Mouse (Mus musculus) megakaryocyte, embryonic 14.5 days (primary cell): ENCODE data around the gene Cryz. TPM values are rescaled to one million over a fixed set of nuclear protein-coding genes. Genes with fewer than 3 reads are reported as not detected.

Source experiments
- H3K27me3 ChIP-seq: replicated peaks from 2 replicates; pipeline ENCODE3; 2012; ENCODE audit warnings: inconsistent platforms
- H3K36me3 ChIP-seq: replicated peaks from 2 replicates; pipeline ENCODE3; 2012; ENCODE audit warnings: low read length, inconsistent platforms, mixed read lengths
- H3K4me1 ChIP-seq: 2 replicates; pipeline ENCODE4 v1.6.1; 2012; ENCODE audit warnings: inconsistent platforms
- H3K4me3 ChIP-seq: replicated peaks from 2 replicates; pipeline ENCODE3; 2012; ENCODE audit warnings: moderate library complexity, mild to moderate bottlenecking, inconsistent platforms
- H3K9me3 ChIP-seq: 2 replicates; pipeline ENCODE4 v1.6.1; 2012; ENCODE audit warnings: inconsistent platforms
- FLI1 ChIP-seq: IDR thresholded peaks from 2 replicates; pipeline ENCODE4 v1.6.1; 2012; ENCODE audit warnings: low read length, inconsistent platforms, mixed read lengths
- GATA1 ChIP-seq: IDR thresholded peaks from 3 replicates; pipeline ENCODE4 v1.6.1; 2012; ENCODE audit warnings: mixed read lengths, low read length, inconsistent platforms, borderline replicate concordance
- polyA plus RNA-seq: library from polyadenylated mRNA; stranded (reverse); fragments of >175 nt; gene quantifications from 2 replicates; pipeline ENCODE4 v1.2.3, GENCODE M21; 2012; ENCODE audit warnings: low replicate concordance; ENCODE audit not compliant: insufficient read depth

The Cryz gene
- polyA plus RNA-seq: 1.9 and 5.4 TPM in 2 replicates

- TF ChIP-seq GATA1 (no peak), FLI1 (no peak)
- H3K9me3 ChIP-seq: no peaks in the 10 kb centered on the region
- peaks cover 28% of the 10 kb centered on the region for H3K36me3 ChIP-seq
- peaks cover 30% of the 10 kb centered on the region for H3K4me1 ChIP-seq
- peak within 1 kb of the TSS; percentile 99 for H3K4me3 ChIP-seq
- H3K27me3 ChIP-seq: no peaks in the 10 kb centered on the region
These were observed at the start of gene Cryz for GRCm38 (mm10) chr3:154596488-154596933. Gene Cryz (plus strand): TSS chr3:154596711.

GRCm38 (mm10) chr3:154547549-154548426 lies 48.7 kb upstream of the Cryz start:
- no peak for TF ChIP-seq GATA1
- no peak for TF ChIP-seq FLI1
- Histone ChIP-seq H3K27me3 (peaks cover 6% of the 10 kb centered on the region), H3K4me3 (peak overlapping the region; percentile 12), H3K36me3 (no peaks in the 10 kb centered on the region), H3K4me1 (no peaks in the 10 kb centered on the region), H3K9me3 (peaks cover 3% of the 10 kb centered on the region; the same call in 1 of the 2 replicates)

GRCm38 (mm10) chr3:154548868-154549301 lies 47.6 kb upstream of the Cryz start:
- TF ChIP-seq FLI1: no peak
- no peak for TF ChIP-seq GATA1
- Histone ChIP-seq H3K9me3 (peaks cover 3% of the 10 kb centered on the region; the same call in 1 of the 2 replicates), H3K4me3 (no peak overlapping the region), H3K27me3 (peaks cover 6% of the 10 kb centered on the region), H3K4me1 (no peaks in the 10 kb centered on the region), H3K36me3 (no peaks in the 10 kb centered on the region)

GRCm38 (mm10) chr3:154550326-154551034 lies 46.0 kb upstream of the Cryz start:
- H3K9me3 ChIP-seq: 0 out of 2 replicates have a peak, but pooled peaks cover 3% of the 10 kb centered on the region
- H3K36me3 ChIP-seq: no peaks in the 10 kb centered on the region
- H3K4me3 ChIP-seq: no peak overlapping the region
- H3K4me1 ChIP-seq: no peaks in the 10 kb centered on the region
- peaks cover 6% of the 10 kb centered on the region for H3K27me3 ChIP-seq
- no peak for TF ChIP-seq GATA1
- TF ChIP-seq FLI1: no peak

GRCm38 (mm10) chr3:154551035-154551411 lies 45.5 kb upstream of the Cryz start:
- no peaks in the 10 kb centered on the region for H3K36me3 ChIP-seq
- H3K4me3 ChIP-seq: no peak overlapping the region
- 0 out of 2 replicates have a peak, but pooled peaks cover 3% of the 10 kb centered on the region for H3K9me3 ChIP-seq
- peaks cover 6% of the 10 kb centered on the region for H3K27me3 ChIP-seq
- H3K4me1 ChIP-seq: no peaks in the 10 kb centered on the region
- TF ChIP-seq GATA1 (no peak), FLI1 (no peak)

- TF ChIP-seq GATA1 (no peak), FLI1 (no peak)
- Histone ChIP-seq H3K4me3 (no peak overlapping the region), H3K27me3 (peaks cover 4% of the 10 kb centered on the region), H3K9me3 (peaks cover 11% of the 10 kb centered on the region; the same call in 1 of the 2 replicates), H3K36me3 (no peaks in the 10 kb centered on the region), H3K4me1 (no peaks in the 10 kb centered on the region)
These were observed 34.3 kb upstream of the Cryz start for GRCm38 (mm10) chr3:154562192-154562591.

GRCm38 (mm10) chr3:154565437-154565836 lies 31.1 kb upstream of the Cryz start:
- peaks cover 4% of the 10 kb centered on the region; the same call in 1 of the 2 replicates for H3K9me3 ChIP-seq
- H3K4me3 ChIP-seq: no peak overlapping the region
- no peaks in the 10 kb centered on the region for H3K36me3 ChIP-seq
- no peaks in the 10 kb centered on the region for H3K4me1 ChIP-seq
- TF ChIP-seq GATA1: no peak
- no peak for TF ChIP-seq FLI1
- H3K27me3 ChIP-seq: peaks cover 6% of the 10 kb centered on the region

- Histone ChIP-seq H3K36me3 (no peaks in the 10 kb centered on the region), H3K4me1 (peaks cover 12% of the 10 kb centered on the region), H3K9me3 (no peaks in the 10 kb centered on the region), H3K27me3 (peaks cover 11% of the 10 kb centered on the region), H3K4me3 (no peak overlapping the region)
- TF ChIP-seq FLI1 (no peak), GATA1 (no peak)
These were observed 26.4 kb upstream of the Cryz start for GRCm38 (mm10) chr3:154570029-154570575.

- no peaks in the 10 kb centered on the region for H3K36me3 ChIP-seq
- no peak for TF ChIP-seq GATA1
- TF ChIP-seq FLI1: no peak
These were observed 25.7 kb upstream of the Cryz start for GRCm38 (mm10) chr3:154570786-154571185.

More at GRCm38 (mm10) chr3:154570786-154571185, 25.7 kb upstream of the Cryz start:
- Histone ChIP-seq H3K27me3 (peaks cover 11% of the 10 kb centered on the region), H3K9me3 (no peaks in the 10 kb centered on the region), H3K4me3 (peak overlapping the region; percentile 67), H3K4me1 (peaks cover 12% of the 10 kb centered on the region)
